Mouse (Mus musculus) retina, adult 2 months (tissue): ENCODE results near the gene Gm10283.
"Not testable (repeated sequence)": the region's sequence is repeated elsewhere in the genome, so short reads cannot be mapped to it uniquely, and the experiment has no call there.

Source experiments
- DNase-seq: peaks from one replicate; pipeline ENCODE4 v3.0.0-alpha.2; 2012; ENCODE audit warnings: low read depth, low spot score

The Gm10283 gene

DNA sequence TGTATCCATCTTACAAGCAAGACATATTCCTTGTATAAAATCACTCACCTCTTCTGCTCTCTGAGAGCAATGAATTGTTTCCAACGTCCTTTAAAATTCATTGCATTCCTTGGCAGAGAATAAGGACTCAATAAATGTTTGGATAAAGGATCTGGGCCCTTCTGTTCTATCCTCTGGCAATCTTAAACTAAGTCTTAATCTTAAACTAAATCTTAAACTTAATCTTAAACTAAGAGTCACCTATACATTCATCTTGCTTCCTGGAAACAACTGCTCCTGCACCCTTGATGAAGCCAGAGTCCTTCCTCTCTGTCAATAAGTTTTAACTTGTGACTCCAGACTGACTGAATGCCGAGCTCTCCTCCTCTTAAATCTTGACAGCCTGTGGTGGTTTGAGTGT lies at the start of gene Gm10283:
Gm10283 (minus strand) TSS at position 101 of the 400 bp plus-strand sequence.
- DNase-seq, result no peak

DNA sequence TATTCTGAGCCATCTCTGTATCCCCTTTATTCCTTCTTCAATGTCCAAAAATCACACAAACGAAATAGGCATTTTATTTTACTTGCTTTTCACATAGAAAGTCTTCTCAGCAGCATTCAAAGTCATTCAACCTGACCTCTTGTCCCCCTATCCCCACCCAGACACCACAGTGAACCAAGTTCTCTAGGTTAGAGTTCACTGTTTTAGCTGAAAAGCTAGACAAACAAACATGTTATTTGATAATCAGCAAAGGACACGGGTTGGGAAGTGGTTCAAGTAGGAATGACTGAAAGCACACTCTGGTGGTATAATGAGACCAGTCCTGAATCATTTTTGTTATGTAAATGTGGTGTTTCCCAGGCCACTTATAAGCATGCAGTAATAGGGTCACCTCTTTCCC lies 31.9 kb upstream of the Gm10283 start:
- no peak for DNase-seq

DNA sequence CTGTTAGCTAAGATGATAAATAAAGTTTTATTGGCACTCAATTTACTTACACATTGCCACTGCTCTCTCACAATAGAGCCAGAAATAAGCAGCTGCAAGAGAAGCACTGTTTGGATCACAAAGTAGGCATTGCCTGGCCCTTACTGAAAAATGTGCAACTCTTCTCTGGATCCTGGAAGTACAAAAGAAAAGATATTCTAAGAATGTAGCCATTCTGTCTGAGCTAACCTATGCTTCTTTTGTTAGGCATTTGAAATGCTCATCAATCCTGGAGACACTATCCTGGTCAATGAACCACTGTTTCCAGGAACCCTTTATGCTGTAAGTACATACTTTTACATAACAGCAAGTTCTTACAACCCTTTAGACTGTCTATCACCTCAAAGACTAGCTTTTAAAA lies 15.3 kb upstream of the Gm10283 start:
- no peak for DNase-seq

DNA sequence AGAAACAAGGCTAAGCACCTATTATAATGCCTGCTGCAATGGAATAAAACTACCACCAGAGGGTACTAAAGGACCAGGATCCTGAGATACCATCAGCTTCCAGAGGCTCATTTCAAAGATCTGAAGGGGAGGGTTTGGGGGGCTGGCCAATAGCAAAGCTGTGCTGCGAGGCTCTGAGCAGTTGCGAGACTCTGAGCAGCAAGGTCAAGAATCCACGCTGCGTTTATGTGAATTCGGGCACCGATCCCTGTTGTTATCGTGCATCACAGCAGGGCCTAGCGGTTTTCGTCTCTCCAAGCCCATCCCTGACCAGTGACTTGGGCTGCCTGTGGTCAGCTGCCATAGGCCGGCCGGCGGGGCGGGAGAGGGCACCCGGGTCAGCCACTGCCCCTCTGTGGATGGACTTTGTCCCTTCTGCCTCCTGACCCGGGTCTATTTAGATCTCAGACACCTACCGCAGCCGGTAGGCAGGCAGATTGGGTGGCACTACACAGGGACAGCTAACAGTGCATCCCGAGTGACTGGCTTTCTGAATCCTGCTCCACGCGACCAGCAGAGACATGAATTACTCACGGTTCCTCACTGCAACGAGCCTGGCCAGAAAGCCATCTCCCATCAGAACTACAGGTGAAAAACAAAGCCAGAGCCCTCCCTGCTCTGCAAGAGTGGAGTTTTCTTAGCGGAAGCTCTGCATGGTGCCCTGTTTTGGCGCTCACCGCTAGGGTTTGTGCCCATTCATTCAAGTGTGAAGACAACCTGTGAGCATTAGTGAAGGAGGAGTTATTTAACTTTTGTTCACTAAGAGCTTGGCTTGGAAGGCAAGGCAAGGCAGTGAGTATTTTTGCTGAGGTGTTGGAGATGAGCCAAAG lies 2.9 kb upstream of the Gm10283 start, which contains the start of gene Aadat:
Aadat (plus strand) TSS at position 280 of the 869 bp plus-strand sequence.
- DNase-seq, result peak; percentile 55

- DNase-seq, result not testable (repeated sequence)
Observed at GRCm38 (mm10) chr8:60495046-60495445, 8.0 kb downstream of the Gm10283 start.

- no peak for DNase-seq
Observed at GRCm38 (mm10) chr8:60494606-60495005, 8.4 kb downstream of the Gm10283 start.

- no peak for DNase-seq
Observed at GRCm38 (mm10) chr8:60492471-60492870, 10.5 kb downstream of the Gm10283 start.

DNA sequence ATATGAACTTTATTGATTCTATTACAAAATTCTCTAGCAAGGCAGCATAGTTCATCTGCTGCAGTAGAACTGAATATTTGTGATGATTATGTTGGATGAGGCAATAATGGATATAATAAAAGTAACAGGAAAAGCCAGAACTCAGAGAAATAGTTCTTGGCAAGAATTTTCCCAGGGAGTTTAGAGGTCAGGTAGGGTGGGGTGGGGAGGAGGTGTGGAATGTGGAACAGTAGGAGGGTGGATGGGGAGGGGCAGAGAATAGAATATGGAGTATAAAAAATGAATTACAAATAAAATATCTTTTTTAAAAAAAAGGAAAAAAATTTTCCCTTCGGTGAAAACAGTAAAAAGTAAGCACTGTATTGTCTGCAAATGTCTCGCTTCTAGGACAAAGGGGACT lies 11.1 kb downstream of the Gm10283 start:
- DNase-seq, result no peak

- DNase-seq, result no peak
Observed at GRCm38 (mm10) chr8:60490147-60490546, 12.9 kb downstream of the Gm10283 start.

- DNase-seq, result peak; percentile 32
Observed at GRCm38 (mm10) chr8:60466686-60467335, 36.2 kb downstream of the Gm10283 start.

- DNase-seq, result no peak
Observed at GRCm38 (mm10) chr8:60449296-60449695, 53.7 kb downstream of the Gm10283 start.

GRCm38 (mm10) chr8:60444989-60445388 lies 58.0 kb downstream of the Gm10283 start:
- no peak for DNase-seq

DNA sequence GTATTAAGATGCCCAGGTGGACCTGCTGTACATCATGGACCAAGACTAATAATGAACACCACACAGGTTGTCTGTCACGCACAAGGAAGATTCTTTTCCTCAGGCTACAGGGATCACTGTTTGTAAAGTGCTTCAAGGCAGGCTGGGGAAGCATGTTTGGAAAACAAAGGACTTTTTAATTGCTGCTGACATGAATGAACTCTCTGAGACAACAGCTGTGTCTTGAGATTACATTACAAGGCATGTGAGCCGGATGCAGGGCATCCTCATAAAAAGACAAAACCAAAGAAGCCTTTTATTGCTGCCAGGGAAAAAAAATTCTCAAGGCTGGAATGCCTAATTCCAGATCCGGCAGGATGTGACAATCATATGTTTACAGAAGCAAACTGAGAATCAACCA lies 64.4 kb downstream of the Gm10283 start:
- DNase-seq, result no peak

GRCm38 (mm10) chr8:60436872-60437271 lies 66.1 kb downstream of the Gm10283 start:
- DNase-seq, result no peak

GRCm38 (mm10) chr8:60432649-60433048 lies 70.3 kb downstream of the Gm10283 start:
- DNase-seq, result no peak

DNA sequence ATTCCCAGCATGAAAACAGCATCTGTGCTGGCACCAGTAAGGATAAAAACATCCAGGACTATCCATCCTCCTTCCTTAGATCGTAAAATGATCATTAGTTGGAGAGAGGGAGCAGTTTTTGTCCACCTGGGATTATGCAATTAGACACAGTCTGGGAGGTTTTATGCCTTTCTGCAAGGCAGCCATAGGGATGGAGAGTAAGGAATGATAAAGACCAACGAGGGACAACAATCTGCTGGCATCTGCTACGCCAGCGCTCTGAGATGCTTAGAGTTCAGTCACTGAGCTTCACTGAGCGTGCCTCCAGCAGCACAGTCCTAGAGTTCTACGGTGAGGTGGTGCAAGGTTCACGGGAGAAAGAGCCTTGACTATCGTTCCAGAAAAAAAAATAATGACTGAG lies 96.6 kb downstream of the Gm10283 start:
- DNase-seq, result no peak

- no peak for DNase-seq
Observed at GRCm38 (mm10) chr8:60404994-60405548, 97.9 kb downstream of the Gm10283 start.

DNA sequence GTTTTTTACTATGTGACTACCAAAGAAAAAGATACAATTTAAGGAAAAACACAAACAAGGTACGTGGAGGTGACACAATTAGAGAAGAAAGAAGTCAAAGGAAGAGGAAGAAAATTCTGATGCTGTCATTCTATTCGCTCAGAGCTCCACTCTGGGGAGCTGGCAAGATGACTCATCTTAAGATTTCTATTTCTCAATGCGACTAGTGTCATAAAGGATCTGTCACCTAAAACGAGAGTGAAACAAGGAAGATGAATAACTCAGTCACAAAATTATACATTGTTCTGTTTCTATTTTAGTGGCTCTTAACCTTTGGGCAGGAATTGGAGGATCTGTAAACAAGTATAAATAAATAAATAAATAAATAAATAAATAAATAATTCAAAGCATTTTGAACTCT lies 109.3 kb downstream of the Gm10283 start:
- DNase-seq, result no peak

GRCm38 (mm10) chr8:60386589-60386988 lies 116.4 kb downstream of the Gm10283 start:
- no peak for DNase-seq
